ENCODE assay signal across 8 mouse cellular contexts in the genomic region with DNA sequence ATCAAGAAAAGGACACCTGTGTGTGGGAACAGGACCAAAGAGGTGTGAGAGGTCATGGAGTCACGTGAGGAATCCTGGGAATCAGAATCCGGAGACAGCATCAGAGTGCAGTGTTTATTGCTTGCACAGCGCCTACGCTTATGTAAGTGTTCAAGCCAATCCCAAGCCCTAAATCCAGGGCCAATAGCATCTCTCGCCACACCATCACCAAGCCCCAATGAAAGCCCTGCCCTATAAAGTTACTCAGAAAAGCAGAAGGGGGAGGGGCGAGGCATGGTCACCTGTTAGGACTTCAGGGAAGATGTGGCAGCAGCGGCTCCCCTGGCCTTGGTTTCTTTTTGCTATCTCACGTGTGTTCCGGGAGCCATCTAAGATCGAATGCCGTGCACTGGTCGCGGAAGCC. TPM values are rescaled to one million over a fixed set of nuclear protein-coding genes. Genes with fewer than 3 reads are reported as not detected.
A peak's percentile ranks its signal among the peaks of the same experiment; 100 is the strongest.
DNase-seq lines count a peak whose midpoint lies in the region; ATAC-seq and TF ChIP-seq lines count a peak whose summit lies in the region.

No protein-coding gene starts in this region.

- peak overlapping the region; percentile 40 for H3K4me3 ChIP-seq in left cerebral cortex, adult 2 months
- H3K4me3 ChIP-seq in forebrain, embryonic 15.5 days = peak overlapping the region; percentile 20; the same call in 1 of the 2 replicates
- peak overlapping the region; percentile 12 for H3K4me3 ChIP-seq in intestine, embryonic 15.5 days (replicated peaks)
- peak overlapping the region; percentile 36 for H3K4me3 ChIP-seq in liver, embryonic 16.5 days (ENCODE audit: low read depth, low read length)
- H3K4me3 ChIP-seq in neural tube, embryonic 11.5 days (ENCODE audit: low read depth, low read length) = no peak overlapping the region

- no peak for DNase-seq in left cerebral cortex, adult 2 months (ENCODE audit: extremely low spot score in 1 of 2, low spot score in 2 of 2)
- DNase-seq in left cerebral cortex, adult 11 months (ENCODE audit: low spot score) = no peak
- peak; percentile 60 to 75 for DNase-seq in cerebellum, adult 18-20 months
- no peak for DNase-seq in neural tube, embryonic 11.5 days (ENCODE audit: low spot score)
- peak; percentile 65 for DNase-seq in thymus, postnatal 4 days

- no peak for TF ChIP-seq CTCF in left cerebral cortex, adult 2 months (IDR thresholded peaks at IDR 0.05)

- H3K9ac ChIP-seq in forebrain, embryonic 15.5 days (replicated peaks) = no peak overlapping the region
- H3K9ac ChIP-seq in intestine, embryonic 15.5 days = 0 out of 2 replicates have a peak overlapping the region, but pooled peaks have one; percentile 20
- peak overlapping the region; percentile 40; the same call in 1 of the 2 replicates for H3K9ac ChIP-seq in liver, embryonic 16.5 days (ENCODE audit: low read depth, low read length)
- no peak overlapping the region for H3K9ac ChIP-seq in neural tube, embryonic 11.5 days (ENCODE audit: low read length)

- no peaks in the 10 kb centered on the region for H3K36me3 ChIP-seq in forebrain, embryonic 15.5 days
- H3K36me3 ChIP-seq in intestine, embryonic 15.5 days = no peaks in the 10 kb centered on the region
- no peaks in the 10 kb centered on the region for H3K36me3 ChIP-seq in liver, embryonic 16.5 days (ENCODE audit: control insufficient read depth, insufficient read depth)
- no peaks in the 10 kb centered on the region for H3K36me3 ChIP-seq in neural tube, embryonic 11.5 days (ENCODE audit: control insufficient read depth, insufficient read depth, low read length)

- WGBS in forebrain, embryonic 15.5 days = 19% methylated on average over 13 of the region's 13 CpGs
- 17% methylated on average over 13 of the region's 13 CpGs for WGBS in intestine, embryonic 15.5 days
- 8% methylated on average over 13 of the region's 13 CpGs for WGBS in liver, embryonic 16.5 days (ENCODE audit: insufficient replicate concordance)
- 23% methylated on average over 13 of the region's 13 CpGs for WGBS in neural tube, embryonic 11.5 days

- intact Hi-C loops in left cerebral cortex, adult 2 months (cut with DNase I) = no loop called here

- H3K27me3 ChIP-seq in forebrain, embryonic 15.5 days = no peaks in the 10 kb centered on the region
- H3K27me3 ChIP-seq in intestine, embryonic 15.5 days (replicated peaks) = no peaks in the 10 kb centered on the region
- H3K27me3 ChIP-seq in liver, embryonic 16.5 days (ENCODE audit: control insufficient read depth, insufficient read depth, low read depth, low read length) = no peaks in the 10 kb centered on the region
- no peaks in the 10 kb centered on the region for H3K27me3 ChIP-seq in neural tube, embryonic 11.5 days (ENCODE audit: control insufficient read depth, insufficient read depth, low read length)

- no peaks in the 10 kb centered on the region for H3K9me3 ChIP-seq in forebrain, embryonic 15.5 days
- H3K9me3 ChIP-seq in intestine, embryonic 15.5 days = no peaks in the 10 kb centered on the region
- no peaks in the 10 kb centered on the region for H3K9me3 ChIP-seq in liver, embryonic 16.5 days (replicated peaks; ENCODE audit: control insufficient read depth, low read length)
- H3K9me3 ChIP-seq in neural tube, embryonic 11.5 days (ENCODE audit: control insufficient read depth, low read length) = no peaks in the 10 kb centered on the region

- peak overlapping the region; percentile 40 for H3K4me2 ChIP-seq in forebrain, embryonic 15.5 days (replicated peaks)
- H3K4me2 ChIP-seq in intestine, embryonic 15.5 days (replicated peaks) = peak overlapping the region; percentile 53
- peak overlapping the region; percentile 60 for H3K4me2 ChIP-seq in liver, embryonic 16.5 days (ENCODE audit: low read depth, low read length)
- peak overlapping the region; percentile 30 for H3K4me2 ChIP-seq in neural tube, embryonic 11.5 days (ENCODE audit: low read depth)

- H3K4me1 ChIP-seq in forebrain, embryonic 15.5 days = peaks cover 8% of the 10 kb centered on the region; the same call in 1 of the 2 replicates
- no peaks in the 10 kb centered on the region for H3K4me1 ChIP-seq in intestine, embryonic 15.5 days (replicated peaks)
- peaks cover 8% of the 10 kb centered on the region for H3K4me1 ChIP-seq in liver, embryonic 16.5 days (ENCODE audit: control insufficient read depth, low read depth, low read length)
- H3K4me1 ChIP-seq in neural tube, embryonic 11.5 days (ENCODE audit: control insufficient read depth, insufficient read depth, low read length) = no peaks in the 10 kb centered on the region

- no peak for ATAC-seq in forebrain, embryonic 15.5 days (replicated peaks)
- peak; percentile 84 for ATAC-seq in intestine, embryonic 15.5 days
- ATAC-seq in liver, embryonic 16.5 days (ENCODE audit: low read depth) = peak; percentile 77
- no peak for ATAC-seq in neural tube, embryonic 11.5 days (ENCODE audit: insufficient read depth, low FRiP score, low TSS enrichment)

- H3K27ac ChIP-seq in left cerebral cortex, adult 2 months = no peak overlapping the region
- H3K27ac ChIP-seq in forebrain, embryonic 15.5 days (replicated peaks) = no peak overlapping the region
- no peak overlapping the region for H3K27ac ChIP-seq in intestine, embryonic 15.5 days
- H3K27ac ChIP-seq in liver, embryonic 16.5 days (ENCODE audit: low read length) = no peak overlapping the region
- H3K27ac ChIP-seq in neural tube, embryonic 11.5 days (ENCODE audit: low read depth, low read length) = no peak overlapping the region

RNA-seq across cellular contexts. Expression of gene Rbx1, which starts 14.9 kb away (rescaled TPM):
- 100 to 1,000 TPM; 126 to 153 TPM for total RNA-seq in left cerebral cortex, adult 2 months (2021)
- polyA plus RNA-seq in forebrain, embryonic 15.5 days (2015; fragmentation: Nextera tagmentation; extraction: Ambion mirVana) = 492 and 524 TPM in 2 replicates
- polyA plus RNA-seq in intestine, embryonic 15.5 days (2015; fragmentation: Nextera tagmentation; extraction: Ambion mirVana) = 459 and 464 TPM in 2 replicates
- polyA plus RNA-seq in liver, embryonic 16.5 days (2015; fragmentation: Nextera tagmentation; extraction: Ambion mirVana) = 189 and 239 TPM in 2 replicates
- 515 and 541 TPM in 2 replicates for polyA plus RNA-seq in neural tube, embryonic 11.5 days (2014; fragmentation: Nextera tagmentation; extraction: Ambion mirVana)

Comparison
In these comparisons a context has a peak if more than half of its experiments do, and no peak if none do; other contexts are left out.
1. DNase-seq: peak in cerebellum, adult 18-20 months (2 of 2) and thymus, postnatal 4 days (single experiment); none in left cerebral cortex, adult 2 months (0 of 2), left cerebral cortex, adult 11 months (single experiment) and neural tube, embryonic 11.5 days (single experiment).
2. ATAC-seq: peak in intestine, embryonic 15.5 days (single experiment) and liver, embryonic 16.5 days (single experiment); none in forebrain, embryonic 15.5 days (single experiment) and neural tube, embryonic 11.5 days (single experiment).
3. H3K9ac ChIP-seq: peak in intestine, embryonic 15.5 days (single experiment) and liver, embryonic 16.5 days (single experiment); none in forebrain, embryonic 15.5 days (single experiment) and neural tube, embryonic 11.5 days (single experiment).
4. Peak in every context shown above with its lines, with median percentiles within 50 percentile points of each other: H3K4me2 ChIP-seq.